Mouse (Mus musculus): ENCODE measurements around the gene Ryr1.

DNA sequence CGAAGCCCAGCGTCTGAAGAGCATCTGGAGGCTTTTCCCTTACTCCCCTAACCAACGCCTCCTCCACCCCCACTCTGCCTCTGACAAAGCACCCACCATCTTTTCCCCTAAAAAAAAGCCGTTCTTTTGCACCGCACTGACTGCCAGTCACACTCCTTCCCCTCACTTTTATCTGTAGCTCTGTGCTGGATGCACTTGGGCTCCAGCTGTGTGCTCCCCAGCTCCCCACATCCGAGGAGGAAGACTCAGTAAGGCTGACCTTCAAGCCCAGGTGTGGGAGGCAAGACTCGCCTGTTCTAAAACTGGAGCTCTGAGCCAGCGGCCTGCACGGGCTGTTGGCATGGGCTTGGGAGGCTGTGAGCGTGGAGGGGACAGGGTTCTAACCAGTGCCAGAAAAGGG lies 26.5 kb upstream of the Ryr1 start:
- no peak for TF ChIP-seq CTCF (IDR thresholded peaks at IDR 0.05)
- no peak for TF ChIP-seq EP300 (IDR thresholded peaks at IDR 0.05)

All from lung, postnatal 0 days (tissue).